Mouse (Mus musculus): ENCODE measurements at regions not wholly inside any gene's neighbourhood (a gene's known extent, or its start where the extent isn't known, plus 50 kb on each side); places are given as distances from the start of the nearest gene placed in this dataset.

DNA sequence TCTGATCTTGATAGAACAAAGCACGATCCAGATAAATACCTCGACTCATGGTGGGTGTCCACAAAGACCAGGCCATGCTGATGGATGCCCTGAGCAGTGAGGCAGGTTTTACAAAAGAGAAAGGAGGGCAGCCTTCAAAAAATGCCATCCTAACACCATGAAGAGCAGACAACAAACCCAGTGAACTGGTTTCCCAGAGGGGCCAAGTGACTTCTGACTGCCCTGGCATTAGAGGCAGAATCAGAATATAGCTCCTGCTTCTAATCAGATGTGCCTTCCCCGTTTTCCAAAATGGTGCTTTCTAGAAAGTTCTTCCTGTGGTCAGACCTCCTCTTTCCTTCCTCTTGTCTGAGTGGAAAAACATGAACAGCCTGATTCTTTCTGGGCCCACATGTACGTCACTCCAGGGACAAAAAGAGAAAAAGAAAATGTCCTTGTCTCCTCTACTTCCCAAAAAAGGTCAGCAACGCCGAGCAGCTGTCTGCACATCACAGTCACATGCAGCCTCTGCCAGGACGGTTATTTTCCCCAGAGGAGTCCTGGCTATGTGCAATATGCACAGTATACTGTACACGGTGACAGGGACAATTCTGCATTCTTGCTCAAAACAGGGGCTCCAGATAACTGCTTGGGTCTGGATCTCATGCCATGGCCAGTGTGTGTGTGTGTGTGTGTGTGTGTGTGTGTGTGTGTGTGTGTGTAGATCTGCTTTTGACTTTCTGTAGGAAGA, 94.9 kb upstream of the Gm4791 start:
- TF ChIP-seq CTCF (conservative IDR thresholded peaks at IDR 0.05; ENCODE audit: low read length) (no peak), NANOG (IDR thresholded peaks at IDR 0.05; ENCODE audit: borderline replicate concordance, low read length) (no peak), POU5F1 (IDR thresholded peaks at IDR 0.05; ENCODE audit: borderline replicate concordance, low read length) (no peak)
